Mouse (Mus musculus) adrenal gland, postnatal 14 days (tissue): ENCODE measurements around the gene Olfr3. TPM values are rescaled to one million over a fixed set of nuclear protein-coding genes. Genes with fewer than 3 reads are reported as not detected.

Source experiments
- DNase-seq: peaks from one replicate; pipeline ENCODE4 v3.0.0; 2021; ENCODE audit warnings: mixed read lengths
- long read RNA-seq, 2 experiments: library from polyadenylated mRNA; stranded (forward); transcript quantifications; one replicate each; pipeline ENCODE4 v2.0.0; 2021
- total RNA-seq: library from RNA; stranded (reverse); gene quantifications from 2 replicates; pipeline ENCODE4 v1.2.3, GENCODE M21; 2021

The Olfr3 gene
- total RNA-seq = not detected in 2 replicates
- long read RNA-seq, experiment 1 = 0 reads
- long read RNA-seq, experiment 2 = 0 reads

DNA sequence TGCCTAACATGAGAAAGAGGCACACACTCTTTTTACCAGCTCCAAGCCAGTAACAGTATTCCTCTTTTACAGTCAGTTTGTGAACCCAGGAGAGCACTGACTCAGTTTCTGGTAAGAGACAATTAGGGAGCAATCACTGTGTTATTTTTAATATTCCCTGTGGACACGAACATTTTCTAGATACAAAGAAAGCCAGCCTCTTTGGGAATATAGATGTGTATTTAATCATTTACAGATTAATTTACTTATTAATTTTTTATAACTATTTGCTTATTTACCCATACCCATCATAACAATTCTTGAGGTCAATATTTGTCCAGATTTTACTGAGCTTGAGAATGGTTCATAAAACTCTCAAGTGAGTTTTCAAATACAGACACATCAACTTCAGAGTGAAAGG, at the start of gene Olfr3:
TSS of gene Olfr3 (minus strand) at position 101 of the 400 bp plus-strand sequence.
- no peak for DNase-seq

DNA sequence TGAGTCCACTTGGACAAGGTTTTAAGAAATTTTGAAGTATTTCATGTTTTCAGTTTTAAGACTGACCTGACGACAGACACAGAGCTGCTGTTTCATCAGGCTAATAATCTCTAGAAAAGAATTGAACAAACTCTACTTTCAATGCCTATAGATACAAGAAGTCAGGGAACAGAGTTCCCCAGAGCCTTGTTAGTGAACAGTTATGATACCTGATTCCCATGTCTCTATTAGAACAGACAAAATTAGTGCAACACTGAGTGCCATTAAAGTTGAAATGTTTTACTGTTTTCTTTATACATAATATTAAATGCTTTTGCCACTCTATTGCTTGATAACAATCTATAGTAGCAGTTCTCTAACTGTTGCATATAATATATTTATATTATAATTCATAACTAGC, 45.7 kb upstream of the Olfr3 start, which contains the start of gene Olfr351:
TSS of gene Olfr351 (minus strand) at position 101 of the 400 bp plus-strand sequence.
- no peak for DNase-seq

DNA sequence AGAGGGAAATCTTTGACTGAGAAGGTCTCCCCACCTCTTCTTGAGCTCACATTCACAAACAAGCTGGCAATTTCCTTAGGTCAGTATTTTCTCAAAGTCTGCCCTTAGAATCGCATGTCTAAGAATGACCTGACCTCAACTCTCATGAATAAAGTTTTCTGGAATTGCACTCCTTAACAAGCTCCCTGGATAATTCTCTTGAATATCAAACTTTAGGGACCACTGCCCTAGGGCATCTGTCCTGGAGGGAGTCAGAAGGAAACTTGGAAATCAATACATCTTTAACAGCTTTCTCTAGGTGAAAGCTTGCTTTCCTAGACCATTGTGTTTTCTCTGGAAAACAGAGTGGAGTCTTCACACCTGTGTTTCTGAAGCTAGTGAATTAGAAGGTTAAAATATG, 29.2 kb upstream of the Olfr3 start, which contains the start of gene Olfr350:
TSS of gene Olfr350 (plus strand) at position 301 of the 400 bp plus-strand sequence.
- no peak for DNase-seq

DNA sequence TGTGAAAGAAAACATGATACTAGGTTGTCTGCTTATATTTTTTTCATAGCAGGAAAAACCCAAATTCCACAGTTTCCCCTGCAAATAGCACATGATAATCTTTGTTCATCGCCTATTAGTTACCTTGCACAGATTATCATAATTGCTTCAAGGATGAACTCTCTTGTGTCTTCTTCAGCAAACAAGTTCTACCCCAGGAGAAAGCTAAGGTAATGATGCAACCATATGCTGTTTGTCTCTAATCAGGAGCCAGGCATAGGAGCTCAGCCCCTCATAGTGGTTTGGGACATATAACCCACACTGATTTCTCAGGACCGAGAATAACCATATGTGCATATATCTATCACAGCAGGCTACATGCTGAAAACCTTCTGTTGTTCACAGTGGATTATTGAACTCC, 26.6 kb downstream of the Olfr3 start, which contains the start of gene Olfr50:
TSS of gene Olfr50 (plus strand) at position 301 of the 400 bp plus-strand sequence.
- DNase-seq = no peak

DNA sequence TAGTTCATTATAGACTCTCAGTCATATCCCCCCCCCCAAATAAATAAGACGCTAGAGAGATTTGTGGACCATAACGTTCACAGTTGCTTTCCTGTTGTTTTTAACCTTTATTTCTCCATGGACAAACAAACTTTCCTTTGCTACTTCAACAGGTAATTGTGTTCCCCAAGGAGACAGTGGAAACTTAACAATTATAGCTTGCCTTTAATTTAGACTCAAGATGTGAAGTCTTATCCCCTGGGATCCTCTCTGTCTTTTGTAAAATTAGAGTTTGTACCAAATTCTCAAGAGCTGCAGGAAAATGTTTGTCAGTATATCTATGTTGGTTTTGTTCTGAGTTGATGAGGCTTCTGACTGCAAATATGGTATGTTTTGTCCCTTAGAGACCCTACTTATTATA, 32.9 kb downstream of the Olfr3 start, which contains the start of gene Olfr348:
TSS of gene Olfr348 (plus strand) at position 301 of the 400 bp plus-strand sequence.
- DNase-seq = no peak

Other genes with a start within 250 kb of the Olfr3 start
- not detected in 2 replicates for gene Olfr345, start 177.0 kb downstream of the Olfr3 start, total RNA-seq
- not detected in 2 replicates for gene Olfr346, start 131.2 kb downstream of the Olfr3 start, total RNA-seq
- gene Olfr347, start 85.1 kb downstream of the Olfr3 start, total RNA-seq = not detected in 2 replicates
- not detected in 2 replicates for gene Olfr348, start 32.8 kb downstream of the Olfr3 start, total RNA-seq
- not detected in 2 replicates for gene Olfr50, start 26.5 kb downstream of the Olfr3 start, total RNA-seq
- gene Olfr350, start 29.3 kb upstream of the Olfr3 start, total RNA-seq = not detected in 2 replicates
- not detected in 2 replicates for gene Olfr351, start 45.6 kb upstream of the Olfr3 start, total RNA-seq
- not detected in 2 replicates for gene Olfr352, start 51.4 kb upstream of the Olfr3 start, total RNA-seq
- not detected in 2 replicates for gene Olfr353, start 75.9 kb upstream of the Olfr3 start, total RNA-seq
- gene Olfr354, start 88.6 kb upstream of the Olfr3 start, total RNA-seq = not detected in 2 replicates
- not detected in 2 replicates for gene Olfr355, start 111.9 kb upstream of the Olfr3 start, total RNA-seq
- not detected in 2 replicates for gene Olfr356, start 120.1 kb upstream of the Olfr3 start, total RNA-seq
- not detected in 2 replicates for gene Olfr357, start 176.8 kb upstream of the Olfr3 start, total RNA-seq
- not detected in 2 replicates for gene Olfr358, start 192.3 kb upstream of the Olfr3 start, total RNA-seq
- gene Olfr360, start 248.7 kb upstream of the Olfr3 start, total RNA-seq = not detected in 2 replicates